Mouse (Mus musculus): ENCODE measurements around the gene Sco1. TPM values are rescaled to one million over a fixed set of nuclear protein-coding genes. Genes with fewer than 3 reads are reported as not detected.
"Not testable (repeated sequence)": the region's sequence is repeated elsewhere in the genome, so short reads cannot be mapped to it uniquely, and the experiment has no call there.

Gene Sco1
- 10 to 100 TPM in 1 of 2 experiments, 1 to 10 TPM in 1; 9.8 to 11.4 TPM for total RNA-seq (2021)
- long read RNA-seq, experiment 1, transcript Sco1-201 (6 exons, 2,412 nt): major isoform, 6 of 8 reads
- long read RNA-seq, experiment 1, partial matches to known transcripts: 1 of 8 reads
- long read RNA-seq, experiment 1, other reads (novel, unspliced or antisense): 1 of 8 reads
- long read RNA-seq, experiment 2, transcript Sco1-201 (6 exons, 2,412 nt): major isoform, 5 of 7 reads
- long read RNA-seq, experiment 2, partial matches to known transcripts: 1 of 7 reads
- long read RNA-seq, experiment 2, other reads (novel, unspliced or antisense): 1 of 7 reads

GRCm38 (mm10) chr11:67052321-67052952 lies at the start of gene Sco1, which contains the start of gene Adprm:
Gene Sco1, plus strand, starts transcription at chr11:67052670.
Gene Adprm, minus strand, starts transcription at chr11:67052594.
- DNase-seq: peak; percentile 80

GRCm38 (mm10) chr11:67002911-67003310 lies 49.6 kb upstream of the Sco1 start:
- DNase-seq: no peak

- no peak for DNase-seq
Observed at GRCm38 (mm10) chr11:67007961-67008360, 44.5 kb upstream of the Sco1 start.

- no peak for DNase-seq
Observed at GRCm38 (mm10) chr11:67008528-67008927, 43.9 kb upstream of the Sco1 start.

GRCm38 (mm10) chr11:67010430-67010829 lies 42.0 kb upstream of the Sco1 start:
- DNase-seq: no peak

GRCm38 (mm10) chr11:67011635-67012034 lies 40.8 kb upstream of the Sco1 start:
- no peak for DNase-seq

- DNase-seq: peak; percentile 20
Observed at GRCm38 (mm10) chr11:67017801-67018591, 34.5 kb upstream of the Sco1 start.

GRCm38 (mm10) chr11:67019711-67020475 lies 32.6 kb upstream of the Sco1 start:
- DNase-seq: no peak

- DNase-seq: peak; percentile 66
Observed at GRCm38 (mm10) chr11:67020948-67021347, 31.5 kb upstream of the Sco1 start.

- no peak for DNase-seq
Observed at GRCm38 (mm10) chr11:67022354-67023115, 29.9 kb upstream of the Sco1 start.

GRCm38 (mm10) chr11:67023191-67023590 lies 29.3 kb upstream of the Sco1 start:
- not testable (repeated sequence) for DNase-seq

GRCm38 (mm10) chr11:67023802-67024340 lies 28.6 kb upstream of the Sco1 start:
- DNase-seq: no peak

- DNase-seq: peak; percentile 96
Observed at GRCm38 (mm10) chr11:67024867-67025477, 27.5 kb upstream of the Sco1 start, which contains the start of gene Tmem220. Gene Tmem220, plus strand, starts transcription at chr11:67025154.

GRCm38 (mm10) chr11:67030904-67031602 lies 21.4 kb upstream of the Sco1 start:
- DNase-seq: no peak

GRCm38 (mm10) chr11:67031603-67031915 lies 20.9 kb upstream of the Sco1 start:
- DNase-seq: no peak

- DNase-seq: no peak
Observed at GRCm38 (mm10) chr11:67034775-67035485, 17.5 kb upstream of the Sco1 start.

- DNase-seq: no peak
Observed at GRCm38 (mm10) chr11:67036229-67036628, 16.2 kb upstream of the Sco1 start.

- no peak for DNase-seq
Observed at GRCm38 (mm10) chr11:67036892-67037291, 15.6 kb upstream of the Sco1 start.

GRCm38 (mm10) chr11:67039799-67040198 lies 12.7 kb upstream of the Sco1 start:
- no peak for DNase-seq
